Mouse (Mus musculus) myocyte (in vitro differentiated cells): ENCODE measurements around the gene Rtl5. TPM values are rescaled to one million over a fixed set of nuclear protein-coding genes. Genes with fewer than 3 reads are reported as not detected.

Experiments
- H3K27me3 ChIP-seq: one replicate; pipeline ENCODE4 v1.6.1; 2011; ENCODE audit not compliant: control insufficient read depth, insufficient read depth, insufficient read length
- H3K36me3 ChIP-seq: one replicate; pipeline ENCODE4 v1.6.1; 2011; ENCODE audit not compliant: control insufficient read depth, insufficient read depth
- H3K4me2 ChIP-seq: one replicate; pipeline ENCODE4 v1.6.1; 2011; ENCODE audit warnings: low read depth, control low read depth
- H3K4me3 ChIP-seq: one replicate; pipeline ENCODE4 v1.5.1; 2011; ENCODE audit warnings: mild to moderate bottlenecking, control low read depth, moderate library complexity
- H3K79me2 ChIP-seq: one replicate; pipeline ENCODE4 v1.6.1; 2011; ENCODE audit not compliant: control insufficient read depth, insufficient read depth
- H3ac ChIP-seq: one replicate; pipeline ENCODE4 v1.6.1; 2011; ENCODE audit not compliant: control insufficient read depth, insufficient read length
- CEBPB ChIP-seq: IDR thresholded peaks from 2 replicates; pipeline ENCODE4 v1.6.1; 2011; ENCODE audit warnings: mild to moderate bottlenecking, moderate library complexity; ENCODE audit not compliant: poor library complexity, insufficient read depth, severe bottlenecking
- E2F4 ChIP-seq: IDR thresholded peaks from one replicate; pipeline ENCODE4 v1.6.1; 2011; ENCODE audit warnings: mild to moderate bottlenecking, control low read depth, moderate library complexity; ENCODE audit not compliant: insufficient read depth
- MAX ChIP-seq: IDR thresholded peaks from one replicate; pipeline ENCODE4 v1.6.1; 2011; ENCODE audit warnings: low read depth, mild to moderate bottlenecking, control low read depth
- MYOD1 ChIP-seq, 3 experiments: IDR thresholded peaks; one replicate each; pipeline ENCODE4 v1.6.1; 2011; ENCODE audit warnings: control low read depth in 2 of 3, low read depth in 2 of 3, mild to moderate bottlenecking in 2 of 3, moderate library complexity in 1 of 3; ENCODE audit not compliant: insufficient read length in 2 of 3, control insufficient read depth in 1 of 3
- MYOG ChIP-seq, 3 experiments: IDR thresholded peaks; one replicate each; pipeline ENCODE4 v1.6.1; 2011; ENCODE audit warnings: control low read depth in 2 of 3, low read depth in 2 of 3, mild to moderate bottlenecking in 2 of 3; ENCODE audit not compliant: insufficient read length in 2 of 3, control insufficient read depth in 1 of 3, insufficient read depth in 1 of 3
- POLR2A ChIP-seq: IDR thresholded peaks from one replicate; pipeline ENCODE4 v1.6.1; 2011; ENCODE audit warnings: low read depth, mild to moderate bottlenecking, control low read depth, moderate library complexity; ENCODE audit not compliant: insufficient read length
- POLR2AphosphoS2 ChIP-seq: IDR thresholded peaks from one replicate; pipeline ENCODE4 v1.6.1; 2011; ENCODE audit warnings: low read depth, control low read depth; ENCODE audit not compliant: insufficient read length
- REST ChIP-seq: IDR thresholded peaks from one replicate; pipeline ENCODE4 v1.6.1; 2011; ENCODE audit warnings: mild to moderate bottlenecking, control low read depth, moderate library complexity; ENCODE audit not compliant: insufficient read depth, insufficient read length
- SRF ChIP-seq: IDR thresholded peaks from one replicate; pipeline ENCODE4 v1.6.1; 2011; ENCODE audit warnings: low read depth; ENCODE audit not compliant: control insufficient read depth, insufficient read length
- TCF12 ChIP-seq: IDR thresholded peaks from one replicate; pipeline ENCODE4 v1.6.1; 2011; ENCODE audit warnings: mild to moderate bottlenecking, control low read depth; ENCODE audit not compliant: poor library complexity, insufficient read depth, severe bottlenecking
- TCF3 ChIP-seq: IDR thresholded peaks from one replicate; pipeline ENCODE4 v1.6.1; 2011; ENCODE audit warnings: low read depth, control low read depth; ENCODE audit not compliant: insufficient read length
- USF1 ChIP-seq: IDR thresholded peaks from one replicate; pipeline ENCODE4 v1.6.1; 2011; ENCODE audit warnings: low read depth, mild to moderate bottlenecking, control low read depth, moderate library complexity
- polyA plus RNA-seq: library from polyadenylated mRNA; unstranded; fragments of >200 nt; fragmentation: generic; extraction: Trizol; gene quantifications from one replicate; pipeline ENCODE4 v1.2.1, GENCODE M21; 2012; ENCODE audit warnings: missing spikeins

The Rtl5 gene
- polyA plus RNA-seq, 1 experiment: 0.16 TPM

DNA sequence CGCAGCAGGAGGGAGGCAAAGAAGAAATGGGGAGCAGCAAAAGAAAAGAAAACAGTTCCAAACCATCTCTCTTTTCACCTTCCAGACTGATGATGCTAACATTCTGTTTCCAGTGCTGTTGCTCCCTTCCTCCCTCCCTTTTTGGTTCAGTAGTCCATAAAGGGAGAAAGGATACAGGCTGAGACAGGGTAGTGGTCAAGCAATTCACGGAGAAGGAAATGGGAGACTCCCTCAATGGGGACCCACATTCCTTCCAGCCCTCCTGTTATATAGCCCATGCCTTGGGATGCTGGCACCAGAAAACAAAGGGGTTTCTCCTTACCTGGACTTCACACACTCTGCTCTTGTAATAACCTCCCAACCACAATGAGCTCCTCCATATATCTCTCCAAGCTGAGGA is 413 bp upstream of the Rtl5 start:
- peaks cover 9% of the 10 kb centered on the region for H3K27me3 ChIP-seq
- H3K36me3 ChIP-seq: no peaks in the 10 kb centered on the region
- peak overlapping the region; percentile 24 for H3ac ChIP-seq
- H3K79me2 ChIP-seq: no peaks in the 10 kb centered on the region
- no peak overlapping the region for H3K4me3 ChIP-seq
- TF ChIP-seq TCF12 (no peak), MAX (no peak), REST (no peak), MYOG (IDR thresholded peaks at IDR 0.05; ENCODE audit: control insufficient read depth in 1 of 3, insufficient read depth in 1 of 3, insufficient read length in 2 of 3, low read depth in 2 of 3) (no peak), USF1 (no peak), POLR2A (no peak), POLR2AphosphoS2 (no peak), E2F4 (no peak), SRF (no peak), MYOD1 (IDR thresholded peaks at IDR 0.05; ENCODE audit: control insufficient read depth in 1 of 3, insufficient read length in 2 of 3, low read depth in 2 of 3) (no peak), TCF3 (no peak), CEBPB (no peak)
- peak overlapping the region; percentile 49 for H3K4me2 ChIP-seq

DNA sequence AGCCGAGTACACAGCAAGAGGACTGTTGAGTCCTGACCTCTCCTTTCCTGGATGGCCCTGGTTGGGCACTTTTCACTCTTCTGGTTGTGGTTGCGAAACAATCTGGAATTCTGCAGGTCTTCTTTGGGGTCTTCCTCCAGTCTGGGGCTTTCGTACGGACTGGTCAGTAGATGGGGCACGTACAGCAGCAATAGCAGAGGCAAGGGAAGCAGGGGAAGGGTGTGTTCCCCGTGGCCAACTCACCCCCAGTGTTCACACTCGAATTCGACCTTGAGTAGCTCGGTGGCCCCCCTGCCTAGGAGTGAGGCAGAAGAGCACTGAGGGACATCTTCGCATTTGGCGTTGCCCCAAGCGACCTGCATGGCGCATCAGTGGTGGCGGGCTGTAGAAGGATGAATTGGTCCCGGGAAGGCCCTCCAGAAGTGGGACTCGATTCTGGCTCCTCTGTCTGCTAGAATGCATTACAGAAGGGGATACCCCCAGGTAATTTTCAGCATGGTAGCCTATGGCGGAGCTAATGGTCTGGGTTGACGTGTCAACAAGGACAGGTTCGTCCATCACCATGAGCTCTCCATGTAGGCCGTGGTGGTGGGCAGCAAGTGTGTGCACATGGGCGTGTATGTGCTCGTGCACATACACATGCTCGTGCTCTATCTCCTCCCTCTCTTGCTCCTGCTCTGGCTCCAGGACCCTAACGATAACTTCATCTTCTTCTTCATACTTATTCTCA is 2.1 kb downstream of the Rtl5 start:
- Histone ChIP-seq H3K36me3 (no peaks in the 10 kb centered on the region), H3ac (no peak overlapping the region), H3K27me3 (peaks cover 9% of the 10 kb centered on the region), H3K79me2 (no peaks in the 10 kb centered on the region), H3K4me3 (no peak overlapping the region), H3K4me2 (no peak overlapping the region)
- TF ChIP-seq MYOD1 (IDR thresholded peaks at IDR 0.05; ENCODE audit: control insufficient read depth in 1 of 3, insufficient read length in 2 of 3, low read depth in 2 of 3): no peak
- TF ChIP-seq REST: no peak
- no peak for TF ChIP-seq SRF
- no peak for TF ChIP-seq CEBPB
- no peak for TF ChIP-seq TCF3
- TF ChIP-seq POLR2A: no peak

DNA sequence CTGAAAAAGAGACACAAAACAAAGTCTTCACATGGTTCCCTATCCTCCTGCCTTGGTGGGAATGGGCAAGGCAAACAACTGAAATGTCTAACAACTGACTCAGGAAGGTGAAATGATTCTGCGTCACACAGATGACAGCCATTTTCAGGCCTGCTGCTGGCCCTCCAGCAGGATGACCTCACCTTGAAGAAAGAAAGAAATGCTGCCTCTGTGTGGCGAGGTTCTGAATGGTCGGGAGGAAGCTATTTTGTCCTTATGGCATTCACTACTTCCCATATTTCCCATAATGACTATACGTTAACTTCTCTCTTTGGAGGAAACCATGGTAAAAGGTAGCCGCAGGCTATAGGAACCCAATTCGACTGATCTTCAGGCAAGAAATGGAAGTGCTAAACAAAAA is 4.0 kb downstream of the Rtl5 start:
- no peak overlapping the region for H3K4me3 ChIP-seq
- H3ac ChIP-seq: no peak overlapping the region
- no peak overlapping the region for H3K4me2 ChIP-seq
- H3K36me3 ChIP-seq: no peaks in the 10 kb centered on the region
- peaks cover 9% of the 10 kb centered on the region for H3K27me3 ChIP-seq
- no peaks in the 10 kb centered on the region for H3K79me2 ChIP-seq
- TF ChIP-seq REST (no peak), E2F4 (no peak), TCF12 (no peak), USF1 (no peak), MYOD1 (IDR thresholded peaks at IDR 0.05; ENCODE audit: control insufficient read depth in 1 of 3, insufficient read length in 2 of 3, low read depth in 2 of 3) (no peak), MAX (no peak), POLR2A (no peak), MYOG (IDR thresholded peaks at IDR 0.05; ENCODE audit: control insufficient read depth in 1 of 3, insufficient read depth in 1 of 3, insufficient read length in 2 of 3, low read depth in 2 of 3) (no peak), CEBPB (no peak), TCF3 (no peak), POLR2AphosphoS2 (no peak), SRF (no peak)

DNA sequence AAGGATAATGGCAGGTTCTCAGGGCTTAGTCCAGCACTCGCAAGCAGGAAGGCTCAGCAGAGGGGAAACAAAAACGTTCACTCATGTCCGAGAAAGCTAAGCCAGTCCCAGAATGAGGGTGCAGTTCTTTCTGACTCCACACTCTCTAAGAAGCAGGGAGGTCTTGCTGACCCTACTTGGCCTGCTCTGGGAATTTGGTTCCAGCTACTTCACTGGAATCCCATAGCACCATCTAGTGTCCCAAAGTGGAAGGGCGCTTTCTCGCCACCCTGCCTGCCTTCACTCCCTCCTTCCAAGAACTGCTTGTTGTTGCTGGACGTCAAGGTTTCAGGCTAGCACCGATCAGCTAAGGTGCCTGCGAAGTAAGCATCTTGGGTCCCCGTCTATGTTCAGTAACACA is 5.0 kb downstream of the Rtl5 start:
- no peak for TF ChIP-seq TCF12
- Histone ChIP-seq H3K4me3 (no peak overlapping the region), H3K36me3 (no peaks in the 10 kb centered on the region), H3K79me2 (no peaks in the 10 kb centered on the region), H3K27me3 (peaks cover 8% of the 10 kb centered on the region), H3K4me2 (no peak overlapping the region), H3ac (no peak overlapping the region)

DNA sequence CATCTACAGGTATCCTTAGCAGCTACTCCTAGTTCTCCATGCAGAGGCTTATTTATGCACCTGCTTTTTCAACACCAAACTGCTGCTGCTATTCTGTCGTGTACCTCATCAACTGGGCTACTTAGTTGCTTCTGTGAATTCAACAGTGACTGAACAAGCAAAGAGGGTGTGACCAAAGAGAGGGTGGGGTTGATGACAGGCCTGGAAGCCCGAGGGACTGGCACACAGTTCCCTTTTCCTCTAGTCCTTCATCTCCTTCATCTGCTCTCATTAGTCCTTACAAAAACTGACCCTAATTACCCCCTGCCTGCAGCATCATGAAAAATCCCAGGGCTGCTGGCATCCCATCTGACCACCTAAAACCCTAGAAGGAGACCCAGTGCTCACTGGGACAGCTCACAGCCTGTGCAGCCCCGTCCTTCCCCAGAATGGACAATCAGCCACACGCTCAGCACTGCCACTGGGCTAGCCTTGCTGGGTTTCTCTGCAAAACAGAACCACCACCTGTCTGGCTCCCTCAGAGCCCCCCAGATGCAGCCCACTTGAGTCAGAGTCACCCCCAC is 5.8 kb downstream of the Rtl5 start:
- H3ac ChIP-seq: no peak overlapping the region
- H3K4me3 ChIP-seq: no peak overlapping the region
- no peaks in the 10 kb centered on the region for H3K36me3 ChIP-seq
- no peaks in the 10 kb centered on the region for H3K27me3 ChIP-seq
- H3K4me2 ChIP-seq: no peak overlapping the region
- TF ChIP-seq POLR2AphosphoS2 (no peak), TCF3 (no peak), POLR2A (no peak), MYOD1 (IDR thresholded peaks at IDR 0.05; ENCODE audit: control insufficient read depth in 1 of 3, insufficient read length in 2 of 3, low read depth in 2 of 3) (no peak), CEBPB (no peak), MYOG (IDR thresholded peaks at IDR 0.05; ENCODE audit: control insufficient read depth in 1 of 3, insufficient read depth in 1 of 3, insufficient read length in 2 of 3, low read depth in 2 of 3) (no peak), TCF12 (no peak)
- no peaks in the 10 kb centered on the region for H3K79me2 ChIP-seq
